Mouse (Mus musculus) CD8-positive naive resting alpha-beta T cell, adult 2 months (primary cell): ENCODE data around the gene Ctdsp2.

ENCODE experiments used
- DNase-seq, 2 experiments: peaks; one replicate each; pipeline ENCODE4 v3.0.0; 2022; ENCODE audit warnings: low read depth in 2 of 2, low spot score in 2 of 2

Ctdsp2 gene

DNA sequence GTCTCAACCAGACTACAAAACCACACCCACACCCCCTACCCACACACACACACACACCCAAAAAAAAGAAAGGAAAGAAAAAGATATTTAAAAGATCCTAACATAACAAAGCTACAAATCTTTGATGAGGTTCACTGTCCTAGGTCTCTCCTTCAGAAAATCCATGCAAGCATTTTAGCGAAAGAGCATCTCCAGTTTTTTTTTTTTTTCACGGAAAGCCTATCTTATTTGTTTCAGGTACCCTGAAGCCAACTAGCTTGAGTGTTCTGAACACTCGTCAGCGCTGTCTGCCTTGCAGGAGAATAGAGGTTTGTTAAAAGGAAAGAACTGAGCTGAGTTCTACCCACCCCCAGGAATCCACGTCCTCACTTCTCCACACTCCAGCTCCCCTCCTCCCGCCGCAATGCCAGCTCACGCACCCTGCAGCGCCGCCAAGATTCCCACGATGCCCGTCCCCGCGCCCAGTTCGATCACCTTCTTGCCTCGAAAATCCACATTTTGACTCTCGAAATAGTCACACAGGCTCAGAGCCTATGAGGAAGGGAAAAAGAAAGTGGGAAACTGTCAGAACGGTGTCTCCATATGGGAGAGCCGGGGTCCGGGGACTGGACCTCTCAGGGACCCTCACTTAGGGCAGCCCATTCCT, 62.2 kb downstream of the Ctdsp2 start:
- DNase-seq, result no peak

DNA sequence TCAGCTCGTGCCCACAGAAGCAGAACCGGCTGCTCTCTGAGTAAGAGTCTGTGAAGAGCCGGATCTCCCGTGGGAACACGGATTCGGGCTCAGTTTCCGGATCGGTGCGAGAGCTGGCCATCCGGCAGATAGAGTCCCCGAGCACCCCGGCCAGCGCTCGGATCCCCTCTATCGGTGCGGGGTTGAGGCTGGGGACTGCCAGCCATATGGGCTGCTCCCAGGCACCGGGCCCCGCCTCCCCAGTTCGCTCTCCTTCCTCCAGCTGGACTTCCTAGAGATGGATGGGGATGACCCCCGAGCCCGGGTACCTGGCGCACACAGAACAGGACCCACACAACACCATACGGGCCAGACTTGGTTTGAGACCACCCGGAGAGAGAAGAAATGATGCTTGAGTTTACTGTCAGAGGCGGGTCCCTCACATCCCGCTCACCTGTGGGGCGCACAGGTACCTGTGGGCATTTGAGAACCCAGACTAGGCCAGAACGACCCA, 62.8 kb downstream of the Ctdsp2 start, which contains the start of the genes Mettl1 and Eef1akmt3:
Gene Mettl1, plus strand, starts transcription at position 141 of the 493 bp plus-strand sequence.
Gene Eef1akmt3, minus strand, starts transcription at position 240 of the 493 bp plus-strand sequence.
- peak; percentile 25 to 28 for DNase-seq

DNA sequence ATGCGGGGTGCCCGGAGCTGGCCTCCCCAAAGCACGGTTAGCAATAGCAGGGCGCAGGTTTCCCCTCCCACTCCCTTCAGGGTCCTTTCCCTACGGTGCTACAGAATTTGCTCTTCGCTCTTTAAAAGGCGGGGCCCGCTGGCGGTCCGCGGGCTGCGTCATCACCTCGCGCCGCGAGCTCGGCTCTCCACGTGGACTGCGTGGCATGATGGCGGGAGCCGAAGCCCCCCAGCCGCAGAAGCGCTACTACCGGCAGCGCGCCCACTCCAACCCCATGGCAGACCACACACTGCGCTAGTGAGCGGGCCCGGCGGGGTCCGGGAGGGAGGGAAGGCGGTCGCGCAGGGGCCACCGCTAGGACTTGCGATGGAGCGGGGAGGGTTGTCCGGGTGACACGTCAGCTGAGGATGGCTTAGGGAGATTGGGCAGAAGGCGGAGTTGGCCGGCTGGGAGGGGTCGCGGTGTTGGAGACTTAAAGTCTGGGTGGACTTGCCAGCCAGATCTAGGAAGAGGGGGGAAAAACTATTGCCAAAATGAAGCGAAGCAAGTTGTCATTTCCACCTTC, 63.3 kb downstream of the Ctdsp2 start:
- DNase-seq, result peak; percentile 75 to 85

DNA sequence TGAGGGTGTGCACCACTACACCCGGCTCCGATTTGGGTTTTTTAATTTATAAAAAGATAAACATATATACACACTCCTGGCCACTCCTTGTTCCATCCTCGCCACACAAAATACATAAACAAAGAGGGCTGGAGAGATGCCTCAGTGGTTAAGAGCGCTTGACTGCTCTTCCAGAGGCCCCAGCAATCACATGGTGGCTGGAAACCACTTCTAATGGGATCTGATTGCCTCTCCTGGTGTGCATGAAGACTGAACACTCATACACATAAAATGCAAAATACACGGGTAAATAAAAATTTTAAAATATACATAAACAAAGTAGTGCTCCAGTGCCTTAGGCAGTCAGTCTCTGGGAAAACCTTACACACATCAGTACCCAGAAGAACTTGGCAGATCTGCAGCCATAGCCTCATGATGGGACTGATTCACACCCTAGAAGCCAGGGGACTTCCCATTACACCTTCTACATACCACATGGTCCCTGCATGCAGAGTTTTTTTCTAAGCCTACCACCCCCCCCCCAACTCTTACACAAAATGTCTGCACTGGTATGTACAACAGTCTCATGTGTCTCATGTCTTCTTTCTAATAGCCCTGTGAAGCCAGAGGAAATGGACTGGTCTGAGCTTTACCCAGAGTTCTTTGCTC, 64.1 kb downstream of the Ctdsp2 start:
- DNase-seq, result no peak

DNA sequence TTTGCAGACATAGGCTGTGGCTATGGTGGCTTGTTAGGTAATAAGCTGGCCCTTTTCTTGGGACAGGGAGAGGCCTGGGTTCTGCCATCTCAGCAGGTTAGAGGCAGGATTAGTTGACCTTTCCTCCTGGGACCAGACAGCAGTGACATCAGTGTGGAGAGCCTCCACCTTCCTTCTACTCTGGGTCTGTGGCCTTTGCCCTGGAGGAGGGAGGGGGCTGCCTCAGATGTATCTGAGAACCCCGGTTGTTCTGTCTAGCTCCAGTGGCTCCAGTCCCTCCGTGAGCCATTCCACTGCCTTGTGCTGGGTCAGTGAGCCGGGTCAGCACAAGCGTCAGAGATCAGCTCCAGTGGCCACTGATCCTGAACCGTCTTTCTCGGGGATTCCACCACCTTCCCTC, 64.7 kb downstream of the Ctdsp2 start:
- no peak for DNase-seq

- no peak for DNase-seq
Measured at GRCm38 (mm10) chr10:127047954-127048353, 69.4 kb downstream of the Ctdsp2 start, which contains the start of gene Cyp27b1. Gene Cyp27b1, plus strand, starts transcription at chr10:127048250.

DNA sequence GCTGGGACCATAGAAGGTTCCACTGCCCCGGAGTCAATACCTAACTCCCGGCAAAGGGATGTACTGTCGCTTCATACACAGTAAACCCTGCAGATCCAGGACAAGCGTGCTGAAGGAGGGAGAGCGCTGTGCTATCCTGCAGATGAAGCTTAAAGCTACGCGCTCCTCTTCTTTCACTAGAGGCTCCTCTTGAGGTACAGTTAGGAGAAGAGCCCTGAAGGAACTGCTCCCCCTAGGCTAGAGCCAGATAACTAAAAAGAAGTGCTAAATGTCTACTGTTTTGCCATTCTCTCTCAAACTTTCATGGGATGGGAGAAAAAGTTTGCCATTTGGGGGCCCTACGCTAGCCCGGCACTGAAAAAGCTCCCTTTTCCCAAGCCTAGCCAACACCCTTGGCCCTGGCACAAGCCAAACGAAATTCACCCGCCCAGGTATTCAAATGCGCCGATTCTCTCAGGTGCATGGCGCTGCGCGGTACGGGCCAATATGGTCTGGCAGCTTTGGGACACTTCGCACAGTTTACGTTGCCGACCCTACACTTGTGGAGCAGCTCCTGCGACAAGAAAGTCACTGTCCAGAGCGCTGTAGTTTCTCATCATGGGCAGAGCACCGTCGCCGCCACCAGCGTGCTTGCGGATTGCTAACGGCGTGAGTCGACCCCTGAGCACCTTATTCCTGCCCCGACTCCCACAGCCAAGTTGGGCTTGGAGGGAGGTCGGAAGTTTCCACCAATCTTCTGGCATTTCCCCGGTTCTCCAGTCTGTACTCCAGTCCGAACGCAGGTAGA, 70.3 kb downstream of the Ctdsp2 start:
- no peak for DNase-seq
